Mouse (Mus musculus) frontal cortex, postnatal 14 days (tissue): ENCODE data around the gene Bend5.

Experiments
- DNase-seq, 2 experiments: peaks; one replicate each; pipeline ENCODE4 v3.0.0; 2022; ENCODE audit warnings: low spot score in 2 of 2

The Bend5 gene

DNA sequence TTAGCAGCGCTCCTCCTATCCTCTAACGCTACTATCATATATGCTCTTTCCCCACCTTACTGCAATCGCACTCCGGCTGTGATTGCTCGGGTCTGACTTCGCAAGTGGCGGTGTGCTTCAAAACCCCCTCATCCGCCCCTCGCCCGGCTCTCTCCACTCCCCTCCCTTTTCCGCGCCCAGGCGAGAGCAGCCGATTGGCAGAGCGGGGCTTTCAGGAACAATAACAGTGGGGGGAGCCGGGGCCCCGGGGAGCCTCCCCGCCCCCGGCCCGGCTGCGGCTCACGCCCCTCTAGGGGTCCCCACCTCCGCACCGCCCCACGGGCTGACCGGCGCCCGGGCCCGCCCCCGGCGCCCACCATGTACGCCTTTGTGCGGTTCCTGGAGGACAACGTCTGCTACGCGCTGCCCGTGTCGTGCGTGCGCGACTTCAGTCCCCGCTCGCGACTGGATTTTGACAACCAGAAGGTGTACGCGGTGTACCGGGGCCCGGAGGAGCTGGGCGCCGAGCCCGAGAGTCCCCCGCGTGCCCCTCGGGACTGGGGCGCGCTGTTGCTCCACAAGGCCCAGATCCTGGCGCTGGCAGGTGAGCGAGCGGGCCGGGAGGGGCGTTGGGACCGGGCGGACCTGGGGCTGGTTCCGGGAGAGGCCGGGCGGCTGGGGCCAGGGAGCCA lies at the start of gene Bend5:
Gene Bend5 (plus strand): TSS at position 189 of the 671 bp plus-strand sequence.
- DNase-seq: peak; percentile 67 to 70

DNA sequence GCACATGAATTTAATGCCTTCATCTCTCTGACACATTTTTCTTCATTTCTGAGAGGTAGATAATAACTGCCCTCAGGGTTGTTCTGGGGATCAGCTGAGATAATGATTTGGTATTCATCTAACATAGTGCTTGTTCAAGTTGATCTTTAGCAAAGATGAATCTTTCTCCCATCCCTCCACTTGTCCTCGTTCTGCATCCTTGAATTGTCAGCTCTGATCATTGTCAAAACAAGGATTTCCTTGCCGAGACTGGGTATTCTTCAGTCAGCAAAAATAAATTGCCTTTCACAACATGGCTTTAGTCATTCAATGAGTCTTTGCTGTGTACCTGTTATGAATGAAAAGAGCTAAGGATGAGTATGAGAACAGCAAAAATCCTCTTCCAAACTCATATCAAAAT lies 47.0 kb upstream of the Bend5 start:
- no peak for DNase-seq

DNA sequence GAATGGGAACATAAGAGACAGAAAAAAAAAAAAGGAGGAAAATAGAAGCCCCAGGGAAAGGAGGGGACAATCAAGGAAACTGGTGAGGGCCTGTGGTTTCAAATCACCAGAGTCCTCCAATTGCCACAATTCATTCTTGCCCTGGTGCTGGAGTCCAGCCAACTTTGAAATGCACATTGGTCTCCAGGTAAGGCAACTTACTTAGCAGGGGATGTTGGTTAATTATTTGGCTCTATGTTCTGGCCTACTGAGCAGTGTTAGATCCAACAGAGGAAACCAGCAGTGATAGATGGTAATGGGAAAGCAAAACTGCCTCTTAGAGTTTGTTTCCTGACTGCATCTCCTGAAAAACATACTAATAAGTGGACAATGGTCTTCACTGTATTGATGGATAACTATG lies 37.6 kb upstream of the Bend5 start:
- no peak for DNase-seq

DNA sequence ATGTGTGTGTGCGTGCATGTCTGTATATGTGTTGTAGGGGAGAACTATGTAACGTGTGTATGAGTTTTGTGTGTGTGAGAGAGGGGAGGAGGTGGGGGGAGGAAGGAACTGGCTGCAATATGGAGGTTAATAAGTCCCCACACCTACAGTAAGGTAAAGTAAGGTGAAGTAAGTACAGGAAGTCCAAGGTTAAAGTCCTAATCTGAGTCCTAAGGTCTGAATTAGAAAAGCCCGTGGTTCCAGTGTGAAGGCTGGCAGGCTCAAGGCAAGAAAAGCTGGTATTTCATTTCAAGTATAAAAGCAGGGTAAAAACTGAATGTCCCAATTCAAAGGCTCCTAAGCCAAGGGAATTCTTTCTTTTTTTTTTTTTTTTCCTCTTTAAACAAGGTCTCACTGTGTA lies 36.7 kb upstream of the Bend5 start:
- DNase-seq: no peak

DNA sequence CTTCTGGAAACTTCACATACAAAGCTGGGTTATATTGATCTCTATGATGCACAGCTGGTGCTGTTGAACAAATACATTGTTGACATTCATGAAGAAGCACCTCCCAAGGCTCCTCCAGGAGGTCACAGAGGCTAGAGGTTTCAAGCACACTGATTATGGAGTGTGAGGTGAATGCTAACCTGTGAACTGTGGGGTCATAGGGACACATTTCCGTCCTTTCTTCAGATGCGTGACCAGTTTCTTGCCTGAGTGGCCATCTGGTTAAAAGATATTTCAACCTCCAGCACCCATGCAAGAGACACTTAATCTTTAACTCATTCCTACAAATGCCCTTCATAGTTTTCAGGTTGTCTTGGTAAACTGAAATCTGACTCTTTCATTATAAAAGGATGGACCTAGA lies 31.7 kb upstream of the Bend5 start:
- DNase-seq: no peak

DNA sequence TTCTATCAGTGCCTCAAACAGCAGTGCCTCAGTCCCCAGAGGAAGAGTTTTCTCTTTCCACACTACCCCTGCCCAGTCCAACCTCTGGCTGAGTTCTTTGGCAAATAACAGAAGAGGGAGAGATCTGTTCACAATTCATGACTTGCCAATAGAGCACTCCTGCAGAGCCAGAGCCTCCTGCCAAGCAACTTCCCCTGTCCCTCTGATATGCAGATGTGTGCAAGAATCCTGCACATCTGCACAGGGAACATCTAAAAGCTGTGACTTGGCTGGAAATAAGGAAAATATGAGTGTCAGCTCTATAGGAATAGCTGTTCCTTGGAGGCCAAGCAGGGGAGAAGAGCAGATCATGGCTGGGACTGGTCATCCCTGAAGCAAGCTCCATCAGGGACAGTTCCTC lies 24.1 kb upstream of the Bend5 start:
- no peak for DNase-seq

DNA sequence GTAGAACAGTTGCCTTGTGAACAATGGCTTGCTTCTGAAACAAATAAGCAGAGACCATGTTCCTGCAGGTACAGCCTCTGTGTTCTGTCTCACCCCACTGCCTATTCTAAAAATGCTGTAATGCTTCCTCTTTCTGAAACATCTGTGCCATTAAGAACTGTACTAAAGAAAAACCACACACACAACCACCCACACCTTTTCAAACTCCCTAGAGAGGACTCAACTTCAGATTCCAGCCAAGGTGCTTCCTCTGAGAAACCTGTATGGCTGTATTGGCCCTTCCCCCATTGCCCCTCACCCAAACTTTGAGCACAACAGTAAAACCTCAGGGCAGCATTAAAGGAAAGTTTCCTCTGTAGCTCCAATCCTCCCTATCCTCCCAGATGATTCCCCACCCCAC lies 15.0 kb upstream of the Bend5 start:
- DNase-seq: no peak

DNA sequence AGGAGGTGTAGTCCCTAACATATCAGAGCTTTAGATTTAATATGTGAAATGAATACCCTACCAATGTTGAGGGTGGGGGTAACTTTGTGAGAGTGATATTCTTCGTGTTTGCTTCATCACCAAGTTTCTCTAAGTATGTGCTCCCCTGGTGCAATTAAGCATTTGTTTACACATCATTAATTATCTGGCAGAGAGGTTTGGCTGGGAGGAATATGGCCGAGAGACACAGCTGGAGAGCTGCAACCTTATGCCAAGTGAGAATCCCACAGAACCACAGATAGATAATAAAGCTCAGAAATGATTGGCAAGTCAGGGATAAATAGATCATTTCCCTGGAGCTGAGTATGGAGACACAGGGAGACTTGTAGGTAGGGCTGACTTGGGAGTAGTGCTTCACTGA lies 14.1 kb upstream of the Bend5 start:
- no peak for DNase-seq

DNA sequence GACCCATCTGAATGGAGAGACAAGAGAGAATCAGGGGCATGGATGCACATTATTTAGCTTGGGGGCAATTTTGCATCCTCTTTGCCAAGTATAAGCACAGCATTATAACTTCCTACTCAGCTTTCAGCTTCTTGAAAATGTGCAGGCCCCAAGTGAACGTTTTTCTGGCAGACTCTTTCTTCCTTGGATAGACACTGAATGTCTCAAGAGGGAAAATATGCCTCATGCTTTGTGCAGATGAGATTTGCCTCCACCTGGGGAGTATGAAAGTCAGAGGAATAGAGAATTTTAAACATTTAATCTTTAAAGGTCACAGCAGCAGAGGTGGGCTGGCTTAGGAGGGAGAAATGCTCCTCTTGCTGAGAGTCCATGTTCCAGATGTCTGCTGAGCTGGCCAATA lies 11.6 kb upstream of the Bend5 start:
- no peak for DNase-seq

DNA sequence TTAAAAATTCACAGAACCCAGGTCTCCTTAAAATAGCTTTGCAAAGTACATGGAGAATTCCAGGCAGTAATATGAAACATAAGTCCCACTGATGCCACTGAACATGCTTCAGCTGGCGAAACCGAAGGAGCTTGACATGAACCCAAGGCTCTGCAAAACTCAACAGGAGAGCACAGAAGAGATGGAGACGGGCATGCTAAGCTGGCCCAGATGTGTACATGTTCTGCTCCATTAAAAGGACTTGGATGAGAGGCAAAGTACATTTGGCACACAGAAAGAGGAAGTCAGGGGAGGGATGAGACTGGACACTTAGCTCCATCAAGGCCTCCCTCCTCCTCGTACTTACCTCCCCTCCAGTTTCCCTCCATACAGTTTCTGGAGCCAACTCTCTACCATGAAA lies 4.1 kb upstream of the Bend5 start:
- DNase-seq: no peak

DNA sequence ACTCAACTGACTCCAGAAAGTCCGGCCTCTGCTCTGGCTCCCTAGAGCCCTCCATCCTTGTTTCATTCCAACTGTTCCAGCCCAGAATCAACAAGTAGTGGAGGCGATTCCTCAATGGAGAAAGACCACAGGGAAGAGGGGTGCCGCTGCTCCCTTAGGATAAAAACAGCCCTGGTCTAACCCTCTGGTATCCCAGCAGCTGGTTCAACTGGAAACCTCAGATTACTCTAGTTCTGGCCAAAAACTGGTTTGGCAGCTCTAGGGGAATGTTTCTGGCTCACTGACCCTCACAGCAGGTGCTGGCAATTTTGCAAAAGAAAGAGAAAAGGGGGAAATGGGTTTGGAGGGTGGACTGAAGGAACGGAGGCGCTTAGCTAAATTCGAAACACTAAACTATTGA lies 407 bp upstream of the Bend5 start:
- DNase-seq: no peak

DNA sequence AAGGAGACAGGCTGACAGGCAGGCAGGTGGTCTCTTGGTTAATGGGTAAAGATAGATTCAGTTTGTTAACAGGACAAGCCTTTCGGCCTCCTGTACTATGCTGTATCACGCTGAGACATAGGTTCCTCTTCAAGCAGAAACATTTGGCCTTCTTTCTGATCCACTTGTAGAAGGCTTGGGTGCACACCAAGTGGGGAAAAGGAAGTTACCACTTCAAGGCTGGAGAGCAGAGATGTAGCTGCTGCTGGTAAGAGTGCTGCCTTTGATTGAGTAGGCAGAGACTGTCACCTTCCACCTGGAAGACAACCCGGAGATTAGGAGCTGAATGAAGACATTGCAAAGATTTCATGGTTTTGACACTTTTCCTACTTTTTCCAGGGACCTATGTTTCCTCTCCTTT lies 1.3 kb downstream of the Bend5 start:
- no peak for DNase-seq

DNA sequence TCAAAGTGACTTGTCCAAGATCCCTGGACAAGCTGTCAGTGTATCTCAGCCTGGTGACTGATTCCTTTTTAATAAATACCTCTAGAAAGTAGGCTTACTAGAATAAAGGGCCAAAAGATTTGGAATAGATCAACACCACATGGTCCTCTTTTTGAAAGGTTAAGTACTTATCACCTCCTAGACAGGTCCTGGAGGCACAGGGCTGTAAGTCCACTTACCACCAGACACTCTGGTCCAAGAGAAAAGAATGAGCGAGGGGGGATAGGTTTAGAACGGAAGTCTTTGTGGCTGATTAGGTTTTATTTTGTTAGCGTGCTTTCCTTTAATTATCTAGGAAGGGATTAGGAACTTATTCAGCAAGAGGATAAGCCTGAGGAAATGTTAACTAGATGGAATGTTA lies 1.7 kb downstream of the Bend5 start:
- no peak for DNase-seq

DNA sequence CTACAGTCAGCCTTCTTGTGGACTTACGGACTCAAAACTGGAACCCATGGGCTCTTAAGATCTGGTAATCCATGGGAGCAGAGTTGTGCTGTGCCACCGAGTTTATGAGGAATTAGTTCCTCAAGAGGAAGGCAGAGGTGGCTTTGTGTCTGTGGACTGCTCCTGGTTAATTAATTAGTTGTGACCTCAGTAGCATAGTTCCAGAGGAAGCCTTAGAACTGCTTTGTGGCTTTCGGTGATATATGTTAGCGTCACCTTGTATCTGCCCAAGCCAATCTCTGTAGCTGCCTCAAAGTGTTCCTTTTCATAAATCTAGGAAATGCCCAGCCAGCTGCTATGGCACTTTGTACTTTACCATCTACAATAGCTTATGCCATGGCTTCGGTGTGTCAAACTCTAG lies 2.9 kb downstream of the Bend5 start:
- no peak for DNase-seq

DNA sequence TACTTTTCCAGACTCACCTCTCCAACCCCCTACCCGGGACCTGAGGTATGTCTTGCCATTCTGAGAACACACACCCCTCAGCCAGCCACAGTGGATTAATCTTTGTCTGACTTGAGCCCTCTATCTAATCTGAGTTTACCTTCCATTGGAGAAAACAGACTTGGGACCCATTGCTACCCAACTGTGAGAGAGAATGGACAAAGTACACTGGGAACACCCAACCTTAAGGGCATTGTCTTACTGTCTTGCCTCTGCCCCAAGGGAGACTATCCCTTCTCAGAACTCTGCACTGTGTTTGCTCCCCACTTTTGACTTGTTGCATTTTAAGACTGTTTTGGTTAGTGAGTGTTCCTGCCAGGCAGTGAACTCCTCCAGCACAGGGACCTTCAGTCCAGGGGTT lies 4.7 kb downstream of the Bend5 start:
- DNase-seq: no peak

DNA sequence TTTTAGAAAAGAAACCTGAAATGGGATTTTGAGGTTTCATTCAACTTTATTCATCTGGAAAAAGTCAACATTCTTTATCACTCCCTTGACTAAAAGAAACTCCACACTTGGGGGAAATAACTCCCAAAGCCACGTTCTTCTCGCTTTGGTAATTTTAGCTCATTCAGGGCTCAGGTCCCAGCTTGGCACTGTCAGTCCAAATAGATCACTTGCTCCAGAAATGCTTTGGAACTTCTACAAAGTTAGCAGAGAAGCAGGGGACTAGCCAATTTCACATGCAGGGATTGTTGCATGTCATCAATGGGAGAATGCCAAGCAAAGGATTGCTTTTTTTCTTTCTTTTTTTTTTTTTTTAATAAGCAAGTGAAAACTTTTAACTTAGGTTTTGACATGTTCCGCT lies 5.2 kb downstream of the Bend5 start:
- DNase-seq: no peak

DNA sequence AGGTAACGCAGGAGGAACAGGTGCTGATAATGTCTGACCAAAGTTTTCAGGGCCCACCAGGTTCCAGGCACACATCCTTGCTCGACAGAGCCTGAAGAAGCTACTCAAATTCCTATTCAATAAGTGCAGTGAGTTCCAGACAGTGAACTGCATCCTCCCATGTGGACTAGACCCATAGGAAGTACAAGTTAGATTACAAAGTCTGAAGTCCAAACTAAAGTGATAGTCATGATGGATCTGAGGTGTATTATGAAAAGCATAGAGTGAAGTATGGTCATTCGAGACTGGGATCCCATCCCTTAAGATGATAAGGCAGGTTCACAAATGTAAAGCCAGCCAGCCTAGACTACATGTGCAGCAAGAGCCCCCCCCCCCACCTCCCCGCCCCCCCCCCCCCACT lies 6.1 kb downstream of the Bend5 start:
- no peak for DNase-seq

DNA sequence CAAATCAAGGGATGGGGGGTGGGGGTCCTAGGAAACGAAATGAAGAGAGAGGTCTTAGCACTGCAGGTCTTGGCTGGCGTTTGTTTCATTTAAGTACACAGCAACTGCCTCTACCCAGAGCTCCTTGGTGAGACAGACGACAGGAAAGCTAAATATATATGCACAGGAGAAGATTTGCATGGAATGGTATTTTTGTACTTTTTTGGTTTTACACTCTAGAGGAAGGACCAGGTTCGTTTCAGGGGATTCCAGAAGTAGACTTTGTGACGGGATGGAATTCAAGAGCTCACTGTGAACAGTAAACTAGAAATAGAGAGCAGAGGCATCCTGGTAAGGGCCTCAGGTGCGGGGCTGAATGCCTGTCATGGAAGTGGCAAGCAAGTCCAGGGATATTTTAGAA lies 7.0 kb downstream of the Bend5 start:
- no peak for DNase-seq

DNA sequence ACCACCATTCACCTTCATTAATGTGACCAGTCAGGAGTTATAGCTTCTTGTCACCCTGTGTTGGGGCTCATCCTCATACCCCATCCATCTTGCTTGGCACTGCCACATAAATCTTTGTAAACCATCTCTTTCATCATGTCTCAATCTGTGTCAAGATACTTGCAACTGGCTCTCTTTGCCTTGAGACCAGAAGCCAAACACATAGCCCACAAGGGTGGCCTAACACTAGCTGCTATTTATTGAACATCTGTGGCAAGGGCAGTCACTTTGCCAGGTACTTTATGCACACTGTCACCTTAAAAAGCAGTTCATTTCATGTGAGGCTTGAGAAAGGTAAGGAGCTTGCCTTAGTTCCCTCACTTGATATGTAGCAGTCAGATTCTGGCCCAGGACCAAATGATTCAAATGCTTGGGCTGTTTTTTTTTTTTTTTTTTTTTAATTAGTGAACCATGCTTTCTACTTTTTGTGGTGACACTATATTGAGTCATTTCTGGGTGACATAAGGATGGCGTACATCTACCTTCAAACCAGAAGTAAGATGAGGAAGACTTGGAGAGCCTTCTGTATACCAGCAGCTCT lies 9.7 kb downstream of the Bend5 start:
- no peak for DNase-seq

DNA sequence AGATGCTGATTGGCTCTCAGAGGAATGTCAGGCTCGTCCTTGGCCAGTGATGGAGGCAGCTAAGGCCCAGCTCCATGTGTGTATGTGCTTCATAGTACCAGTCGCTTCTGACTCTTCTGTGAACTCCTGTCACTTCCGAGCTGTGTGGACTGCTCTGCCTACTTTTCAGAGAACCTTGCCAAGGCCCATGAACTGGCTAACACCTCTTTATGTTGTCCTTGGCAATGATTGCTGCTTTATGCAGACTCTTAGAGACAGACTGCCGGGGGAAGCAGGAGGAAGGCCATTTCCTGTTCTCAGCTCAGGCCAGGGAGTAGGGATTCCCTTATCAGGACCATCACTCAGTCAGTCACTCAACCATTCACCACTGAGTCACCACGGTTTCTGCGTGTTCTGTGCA lies 10.4 kb downstream of the Bend5 start:
- DNase-seq: no peak

DNA sequence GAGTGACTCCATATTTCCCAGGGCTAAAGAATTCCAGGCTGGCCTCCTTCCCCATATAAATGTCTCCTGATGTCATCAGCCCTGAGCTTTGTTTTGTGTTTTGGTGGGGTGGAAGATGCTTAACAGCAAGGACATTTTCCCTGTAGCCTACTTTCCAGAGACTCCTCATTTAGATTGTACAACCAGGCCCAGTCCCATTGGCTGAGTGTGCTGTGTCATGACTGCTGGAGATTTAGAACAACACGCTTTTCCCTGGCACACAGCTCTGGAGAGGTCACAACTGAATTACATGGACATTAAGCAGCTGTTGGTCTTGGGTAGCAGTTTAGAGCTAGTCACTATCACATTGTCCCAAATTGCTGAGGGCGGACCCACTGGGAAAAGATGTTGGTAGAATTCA lies 16.4 kb downstream of the Bend5 start:
- no peak for DNase-seq

DNA sequence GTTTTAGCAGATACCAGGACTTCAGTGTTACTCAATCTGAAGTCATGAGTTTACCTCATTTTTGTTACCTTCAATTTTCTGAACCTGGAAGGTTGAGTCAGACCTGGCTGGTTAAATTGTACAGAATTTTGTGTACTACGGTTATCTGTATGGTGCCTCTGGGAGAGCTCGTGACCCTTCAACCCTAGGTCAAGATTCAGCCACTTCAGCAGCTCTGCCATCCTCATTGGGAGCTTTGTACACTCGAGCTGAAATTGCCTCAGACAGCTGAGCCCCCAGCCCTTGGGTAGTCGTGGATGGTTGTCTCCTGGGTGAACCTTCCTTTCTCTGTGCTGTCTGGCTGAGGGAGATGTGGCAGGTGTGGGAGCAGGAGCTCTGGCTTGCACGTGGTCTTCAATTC lies 17.2 kb downstream of the Bend5 start:
- no peak for DNase-seq

DNA sequence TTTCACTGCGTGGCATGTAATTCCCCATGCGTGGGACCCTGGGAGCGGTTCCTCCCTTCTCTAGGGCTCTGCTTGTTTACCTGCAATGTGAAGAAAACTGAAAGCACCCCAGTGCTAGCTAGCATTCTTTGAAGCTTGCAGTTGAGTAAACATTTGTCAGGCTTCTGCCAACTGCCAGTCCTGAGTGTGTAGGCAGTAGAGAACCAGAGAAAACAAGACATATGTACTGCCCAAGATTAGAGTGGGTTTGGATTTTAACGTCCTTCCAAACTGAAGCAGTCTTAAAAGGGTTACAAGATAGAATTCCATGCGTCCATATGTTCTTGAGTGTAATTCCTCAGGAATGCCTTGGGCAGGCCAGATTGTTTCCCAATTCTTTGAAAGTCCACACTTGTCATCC lies 17.6 kb downstream of the Bend5 start:
- DNase-seq: no peak

DNA sequence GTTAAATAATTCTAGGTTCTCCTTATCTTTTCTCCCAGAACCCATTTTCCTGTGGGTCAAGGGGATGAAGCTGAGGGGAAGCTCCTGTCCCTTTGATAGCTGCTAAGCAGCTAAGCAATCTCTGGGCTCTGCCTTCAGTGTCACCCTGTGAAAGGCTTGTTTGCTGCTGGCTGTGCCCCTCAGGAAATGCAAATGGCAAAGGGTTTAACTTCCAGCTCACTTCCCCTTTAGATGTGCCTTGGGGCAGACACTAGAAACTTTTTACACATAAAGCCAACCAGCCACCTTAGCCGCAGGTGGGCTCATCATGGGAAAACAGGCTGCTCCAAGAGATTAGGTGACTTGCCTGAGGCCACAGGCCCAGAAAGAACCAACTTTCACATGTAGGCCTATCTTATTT lies 26.9 kb downstream of the Bend5 start:
- DNase-seq: no peak
